In genomic region chr1:36070190-36070589, GRCm38 (mm10) we compare ENCODE assay signal across 8 mouse cellular contexts. TPM values are rescaled to one million over a fixed set of nuclear protein-coding genes. Genes with fewer than 3 reads are reported as not detected.
DNase-seq lines count a peak whose midpoint lies in the region; ATAC-seq and TF ChIP-seq lines count a peak whose summit lies in the region.

No protein-coding gene starts in this region.

- no peaks in the 10 kb centered on the region for H3K27me3 ChIP-seq in spleen, adult 2 months (ENCODE audit: control insufficient read depth, insufficient read depth, low read length)
- no peaks in the 10 kb centered on the region for H3K27me3 ChIP-seq in intestine, postnatal 0 days (replicated peaks; ENCODE audit: control insufficient read depth, insufficient read depth, low read length)
- H3K27me3 ChIP-seq in neural tube, embryonic 13.5 days = no peaks in the 10 kb centered on the region

- peaks cover 17% of the 10 kb centered on the region; the same call in 1 of the 2 replicates for H3K4me1 ChIP-seq in spleen, adult 2 months (ENCODE audit: control insufficient read depth, insufficient read depth, insufficient read length)
- peaks cover 28% of the 10 kb centered on the region; the same call in 1 of the 2 replicates for H3K4me1 ChIP-seq in intestine, postnatal 0 days (replicated peaks; ENCODE audit: control insufficient read depth, insufficient read depth, low read length)
- peaks cover 75% of the 10 kb centered on the region for H3K4me1 ChIP-seq in neural tube, embryonic 13.5 days (replicated peaks)

- no peaks in the 10 kb centered on the region for H3K9me3 ChIP-seq in intestine, postnatal 0 days (ENCODE audit: control insufficient read depth)
- H3K9me3 ChIP-seq in neural tube, embryonic 13.5 days = no peaks in the 10 kb centered on the region

- no peak overlapping the region; the same call in 1 of the 2 replicates for H3K27ac ChIP-seq in spleen, adult 2 months (ENCODE audit: insufficient read depth, low read length)
- H3K27ac ChIP-seq in intestine, postnatal 0 days (ENCODE audit: low read depth, low read length) = peak overlapping the region; percentile 82
- no peak overlapping the region for H3K27ac ChIP-seq in neural tube, embryonic 13.5 days (replicated peaks)

- peak; percentile 33 for DNase-seq in cerebellum, adult 9-10 months
- no peak for DNase-seq in cerebellum, postnatal 14 days
- no peak for DNase-seq in spleen, adult 2 months (ENCODE audit: low read depth in 1 of 2, low spot score in 2 of 2)
- no peak for DNase-seq in spleen, postnatal 36 days (ENCODE audit: low spot score in 2 of 2)
- DNase-seq in frontal cortex, postnatal 10 days (ENCODE audit: low spot score in 2 of 2) = no peak

- no peaks in the 10 kb centered on the region; the same call in 1 of the 2 replicates for H3K36me3 ChIP-seq in spleen, adult 2 months (ENCODE audit: control insufficient read depth, insufficient read depth, low read length)
- H3K36me3 ChIP-seq in intestine, postnatal 0 days (ENCODE audit: control insufficient read depth, insufficient read depth) = 0 out of 2 replicates have a peak, but pooled peaks cover 4% of the 10 kb centered on the region
- no peaks in the 10 kb centered on the region for H3K36me3 ChIP-seq in neural tube, embryonic 13.5 days

- no peak for TF ChIP-seq CTCF in spleen, adult 2 months (IDR thresholded peaks at IDR 0.05; ENCODE audit: extremely low read depth, insufficient read depth, insufficient read length, insufficient replicate concordance)
- TF ChIP-seq CTCF in intestine, postnatal 0 days (IDR thresholded peaks at IDR 0.05; ENCODE audit: low read depth) = no peak

- ATAC-seq in intestine, postnatal 0 days = no peak
- ATAC-seq in neural tube, embryonic 13.5 days (ENCODE audit: low read depth) = no peak
- no peak for ATAC-seq in inflammation-experienced regulatory T-cells, adult 6 months

- TF ChIP-seq POLR2A in spleen, adult 2 months (IDR thresholded peaks at IDR 0.05; ENCODE audit: low read depth, low read length) = no peak

- peak overlapping the region; percentile 93 for H3K4me2 ChIP-seq in intestine, postnatal 0 days (replicated peaks; ENCODE audit: low read depth)
- H3K4me2 ChIP-seq in neural tube, embryonic 13.5 days = peak overlapping the region; percentile 98

- 66% methylated on average over 6 of the region's 6 CpGs for WGBS in spleen, adult 2 months
- WGBS in intestine, postnatal 0 days = 26% methylated on average over 6 of the region's 6 CpGs
- WGBS in neural tube, embryonic 13.5 days = 46% methylated on average over 6 of the region's 6 CpGs

- peak overlapping the region; percentile 86 for H3K9ac ChIP-seq in intestine, postnatal 0 days (ENCODE audit: low read depth, low read length)
- peak overlapping the region; percentile 92 for H3K9ac ChIP-seq in neural tube, embryonic 13.5 days

- peak overlapping the region; percentile 76 for H3K4me3 ChIP-seq in spleen, adult 2 months (ENCODE audit: extremely low read depth, insufficient read depth, insufficient read length)
- H3K4me3 ChIP-seq in intestine, postnatal 0 days (ENCODE audit: low read depth, low read length) = peak overlapping the region; percentile 69
- H3K4me3 ChIP-seq in neural tube, embryonic 13.5 days = peak overlapping the region; percentile 91

RNA-seq across cellular contexts. Expression of gene Hs6st1, which starts 2.0 kb away (rescaled TPM):
- polyA plus RNA-seq in spleen, adult 2 months (2012; rRNA removed) = 56.5 and 66.0 TPM in 2 replicates
- polyA plus RNA-seq in intestine, postnatal 0 days (2015; fragmentation: Nextera tagmentation; extraction: Ambion mirVana) = 6.4 and 6.7 TPM in 2 replicates
- 12.0 and 16.9 TPM in 2 replicates for polyA plus RNA-seq in neural tube, embryonic 13.5 days (2015; fragmentation: Nextera tagmentation; extraction: Ambion mirVana)
- polyA plus RNA-seq in inflammation-experienced regulatory T-cells, adult 6 months (2017; shearing (Covaris generic)) = 1 to 10 TPM; 2.2 to 5.1 (median 4.9) TPM
